Mouse (Mus musculus) CD4-positive, CD25-positive, alpha-beta regulatory T cell, adult 2 months (primary cell): ENCODE results near the gene Arhgap31.
A peak's percentile ranks its signal among the peaks of the same experiment; 100 is the strongest.

Experiments
- DNase-seq: peaks from one replicate; pipeline ENCODE4 v3.0.0-alpha.2; 2012; ENCODE audit warnings: low read depth, low spot score

The Arhgap31 gene

GRCm38 (mm10) chr16:38712581-38713403 is at the start of gene Arhgap31:
Arhgap31 (minus strand) TSS chr16:38713274.
- DNase-seq: peak; percentile 88

GRCm38 (mm10) chr16:38762401-38762800 is 49.3 kb upstream of the Arhgap31 start:
- DNase-seq: no peak

GRCm38 (mm10) chr16:38761972-38762371 is 48.9 kb upstream of the Arhgap31 start:
- no peak for DNase-seq

- DNase-seq: no peak
These were observed 47.8 kb upstream of the Arhgap31 start for GRCm38 (mm10) chr16:38760834-38761375.

GRCm38 (mm10) chr16:38760239-38760638 is 47.2 kb upstream of the Arhgap31 start:
- no peak for DNase-seq

- DNase-seq: no peak
These were observed 45.2 kb upstream of the Arhgap31 start for GRCm38 (mm10) chr16:38758104-38758861.

GRCm38 (mm10) chr16:38757626-38758025 is 44.6 kb upstream of the Arhgap31 start:
- no peak for DNase-seq

GRCm38 (mm10) chr16:38756572-38756971 is 43.5 kb upstream of the Arhgap31 start:
- no peak for DNase-seq

GRCm38 (mm10) chr16:38756177-38756503 is 43.1 kb upstream of the Arhgap31 start:
- peak; percentile 16 for DNase-seq

GRCm38 (mm10) chr16:38755452-38756176 is 42.5 kb upstream of the Arhgap31 start:
- DNase-seq: peak; percentile 28

GRCm38 (mm10) chr16:38753631-38754030 is 40.6 kb upstream of the Arhgap31 start:
- DNase-seq: no peak

- no peak for DNase-seq
These were observed 37.7 kb upstream of the Arhgap31 start for GRCm38 (mm10) chr16:38750803-38751202.

- no peak for DNase-seq
These were observed 31.0 kb upstream of the Arhgap31 start for GRCm38 (mm10) chr16:38743941-38744673.

- DNase-seq: peak; percentile 66
These were observed 29.6 kb upstream of the Arhgap31 start for GRCm38 (mm10) chr16:38742659-38743131.

- DNase-seq: peak; percentile 68
These were observed 29.1 kb upstream of the Arhgap31 start, which contains the start of gene B4galt4 for GRCm38 (mm10) chr16:38742113-38742658. B4galt4 (plus strand) TSS chr16:38742264.

- DNase-seq: no peak
These were observed 28.3 kb upstream of the Arhgap31 start for GRCm38 (mm10) chr16:38741204-38741903.

GRCm38 (mm10) chr16:38730921-38731320 is 17.8 kb upstream of the Arhgap31 start:
- peak; percentile 71 for DNase-seq

GRCm38 (mm10) chr16:38729610-38730288 is 16.7 kb upstream of the Arhgap31 start:
- peak; percentile 79 for DNase-seq

- DNase-seq: no peak
These were observed 16.1 kb upstream of the Arhgap31 start for GRCm38 (mm10) chr16:38729139-38729538.
